Mouse (Mus musculus) bone marrow macrophage, adult 2 months (primary cell): ENCODE results near the gene Slc16a11.

ENCODE experiments used
- CTCF ChIP-seq: IDR thresholded peaks from 2 replicates; pipeline ENCODE4 v1.5.1; 2012; ENCODE audit warnings: low read depth, mild to moderate bottlenecking, low read length, moderate library complexity
- POLR2A ChIP-seq: IDR thresholded peaks from 2 replicates; pipeline ENCODE4 v1.6.1; 2012; ENCODE audit warnings: mild to moderate bottlenecking, low read depth, low read length, borderline replicate concordance

DNA sequence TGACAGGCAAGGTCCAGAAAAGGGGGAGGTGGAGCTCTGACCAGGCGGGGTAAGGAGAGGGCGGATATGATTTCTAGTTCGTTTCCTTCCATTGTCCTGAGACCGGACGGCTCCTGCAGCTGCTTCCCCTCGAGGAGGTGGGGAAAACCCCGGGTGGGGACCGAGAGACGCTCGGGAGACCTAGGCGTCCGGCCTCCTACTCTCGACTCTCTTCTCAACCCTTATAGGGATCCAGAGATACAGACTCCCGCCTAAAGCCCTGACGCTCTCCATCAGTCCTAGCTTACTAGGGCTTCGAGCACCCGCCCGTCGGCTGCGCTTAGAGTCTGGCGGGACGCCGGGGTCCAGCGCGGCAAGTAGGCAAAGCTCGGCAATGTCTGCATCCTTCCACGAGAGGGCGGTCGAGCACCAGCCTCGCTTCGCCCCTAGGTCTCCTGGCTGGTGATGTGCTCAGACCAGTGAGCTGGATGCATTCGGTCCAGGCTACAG lies 17.7 kb downstream of the Slc16a11 start:
- TF ChIP-seq POLR2A, result no peak
- TF ChIP-seq CTCF, result peak; percentile 74
